Mouse (Mus musculus) 3134 (cell line): ENCODE data around the gene Dlgap1.
A peak's percentile ranks its signal among the peaks of the same experiment; 100 is the strongest.

Experiments
- DNase-seq: peaks from one replicate; pipeline ENCODE4 v3.0.0-alpha.2; 2011; ENCODE audit warnings: low spot score; ENCODE audit not compliant: insufficient read length; ENCODE audit errors: extremely low read depth

Gene Dlgap1

DNA sequence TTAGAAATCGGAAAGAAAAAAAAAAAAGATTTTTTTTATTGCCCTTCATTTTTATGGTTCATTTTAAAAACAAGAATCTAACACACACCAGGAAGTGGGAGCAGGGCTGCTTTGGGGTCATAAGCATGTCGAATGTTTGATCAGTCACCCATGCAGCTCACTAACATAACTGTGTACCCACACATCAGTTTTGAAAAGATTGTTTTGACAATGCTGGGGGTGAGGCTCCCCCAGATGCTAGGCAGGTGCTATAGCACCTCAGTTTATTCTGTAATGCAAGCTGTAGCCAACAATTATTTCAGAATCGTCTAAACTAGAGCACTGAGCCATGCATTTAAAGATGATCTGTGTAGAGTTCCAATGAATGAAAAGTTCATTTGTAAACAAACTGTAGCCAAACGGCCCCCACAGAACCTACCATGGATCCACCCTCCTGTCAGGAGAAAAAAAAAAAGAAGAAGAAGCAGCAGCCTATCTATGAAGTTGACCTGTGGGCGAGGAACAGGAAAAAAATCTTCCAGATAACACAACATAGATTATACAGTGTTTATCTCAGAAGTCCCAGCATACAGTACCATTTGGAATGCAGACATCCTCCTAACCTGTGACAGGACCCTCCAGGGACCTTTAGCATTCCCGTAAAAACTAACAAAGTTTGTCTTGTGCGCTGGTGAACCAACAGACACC is 780.2 kb downstream of the Dlgap1 start:
- DNase-seq, result no peak

- DNase-seq, result no peak
Observed at GRCm38 (mm10) chr17:70750236-70751160, 781.6 kb downstream of the Dlgap1 start.

- no peak for DNase-seq
Observed at GRCm38 (mm10) chr17:70751161-70751651, 782.3 kb downstream of the Dlgap1 start.

- DNase-seq, result no peak
Observed at GRCm38 (mm10) chr17:70751676-70752075, 782.8 kb downstream of the Dlgap1 start.

DNA sequence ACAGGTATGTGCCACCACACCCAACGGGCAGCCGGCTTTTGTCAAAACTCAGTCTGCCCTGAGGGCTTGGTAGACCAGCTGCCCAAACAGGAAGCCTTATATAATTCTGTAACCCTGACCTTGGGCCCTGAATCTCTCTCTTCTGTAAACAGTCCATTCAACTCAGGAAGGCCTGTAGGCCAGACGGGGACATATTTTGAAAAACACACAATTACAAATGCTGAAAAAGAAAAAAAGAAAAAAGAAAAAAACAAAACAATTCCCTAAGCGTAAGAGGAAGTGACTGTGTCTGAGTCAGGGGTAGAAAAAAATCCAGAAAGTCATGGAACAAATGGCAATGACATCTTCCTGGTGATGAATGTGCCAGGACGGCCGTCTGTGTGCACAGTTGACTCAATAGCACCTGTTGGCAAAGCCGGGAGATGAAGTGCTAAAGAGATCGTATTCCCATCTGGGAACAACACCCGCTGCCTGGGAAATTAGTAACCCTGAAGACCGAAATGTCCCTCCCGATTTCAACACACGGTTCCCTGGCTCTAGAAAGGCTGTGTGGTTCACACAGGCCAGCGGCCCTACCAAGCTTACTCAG is 784.7 kb downstream of the Dlgap1 start:
- DNase-seq, result peak; percentile 71

DNA sequence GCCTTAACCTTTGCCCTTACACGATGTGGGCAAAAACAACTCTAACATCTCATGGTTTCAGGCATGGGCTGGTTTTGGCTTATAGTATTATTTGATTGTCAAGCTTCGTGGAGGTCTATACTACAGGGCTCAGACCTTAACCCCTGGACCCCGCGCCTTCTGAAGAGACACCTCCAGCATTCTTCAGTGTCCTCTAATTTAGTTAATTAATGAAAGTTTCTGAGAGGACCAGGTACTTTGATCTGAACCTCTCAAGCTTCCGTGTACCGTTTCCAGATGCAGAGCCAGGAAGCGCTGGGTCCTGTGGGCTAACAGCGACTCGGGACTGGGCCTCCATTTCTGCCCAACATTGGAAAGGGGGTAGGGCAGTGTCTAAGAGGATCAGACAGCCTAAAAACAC is 785.2 kb downstream of the Dlgap1 start:
- peak; percentile 45 for DNase-seq

GRCm38 (mm10) chr17:70754638-70755037 is 785.8 kb downstream of the Dlgap1 start:
- DNase-seq, result no peak

DNA sequence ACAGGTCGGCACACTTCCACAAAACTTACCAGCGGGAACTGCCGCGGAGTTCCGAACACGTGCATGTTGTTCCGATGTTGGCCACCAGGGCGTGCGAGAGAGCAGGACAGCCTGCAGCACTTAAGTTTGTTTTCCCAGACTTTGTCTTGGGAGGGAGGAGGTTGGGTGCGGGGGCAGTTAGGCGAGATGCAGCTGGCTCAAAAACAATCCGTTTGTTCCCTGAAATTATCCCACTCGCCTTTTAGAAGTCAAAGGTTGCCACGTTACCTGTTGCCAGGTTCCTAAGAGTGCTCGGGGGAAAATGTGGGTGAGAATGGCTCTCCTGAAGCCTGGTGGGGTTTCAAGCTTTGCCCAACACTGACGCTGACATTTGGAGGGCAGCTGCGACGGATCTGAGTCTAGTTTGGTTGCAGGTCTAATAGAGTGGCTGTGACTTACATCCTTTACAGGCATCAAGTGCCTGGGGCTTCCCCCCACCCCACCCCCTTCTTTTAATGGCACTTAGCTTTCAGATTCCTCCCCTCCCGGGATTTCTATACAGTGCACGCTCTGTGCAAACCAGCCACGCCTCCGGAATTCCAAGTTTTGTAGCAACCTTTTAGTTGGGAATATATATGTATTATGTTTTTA is 786.3 kb downstream of the Dlgap1 start:
- peak; percentile 89 for DNase-seq

DNA sequence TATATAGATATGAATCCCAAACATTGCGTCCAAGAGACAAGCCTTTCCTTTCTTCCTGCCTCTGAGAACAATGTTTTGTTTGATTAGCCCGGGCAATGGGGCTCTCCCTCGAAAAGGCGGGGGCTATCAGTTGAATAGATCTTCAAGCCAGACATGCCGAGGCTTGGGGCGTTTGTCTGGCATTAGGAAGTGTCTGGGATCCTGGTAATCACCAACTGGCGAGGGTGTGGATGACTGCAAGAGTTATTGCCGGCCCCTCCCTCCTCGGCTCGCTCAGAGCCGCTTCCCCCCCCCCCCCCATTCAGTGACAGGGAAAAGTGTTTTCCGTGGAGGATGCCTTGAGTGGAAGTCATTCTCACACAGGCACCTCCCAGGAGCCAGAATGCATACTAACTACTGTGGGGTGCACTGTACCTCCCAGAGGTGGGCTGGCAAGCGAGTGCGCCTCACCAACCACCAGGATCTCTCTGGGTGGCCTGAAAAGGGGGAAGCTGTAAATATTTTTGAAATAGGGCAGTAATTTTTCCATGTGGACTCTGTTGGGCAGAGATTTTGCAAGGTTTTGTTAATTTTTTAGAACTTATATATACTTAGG is 786.9 kb downstream of the Dlgap1 start:
- peak; percentile 67 for DNase-seq

- no peak for DNase-seq
Observed at GRCm38 (mm10) chr17:70762001-70762400, 793.1 kb downstream of the Dlgap1 start.

DNA sequence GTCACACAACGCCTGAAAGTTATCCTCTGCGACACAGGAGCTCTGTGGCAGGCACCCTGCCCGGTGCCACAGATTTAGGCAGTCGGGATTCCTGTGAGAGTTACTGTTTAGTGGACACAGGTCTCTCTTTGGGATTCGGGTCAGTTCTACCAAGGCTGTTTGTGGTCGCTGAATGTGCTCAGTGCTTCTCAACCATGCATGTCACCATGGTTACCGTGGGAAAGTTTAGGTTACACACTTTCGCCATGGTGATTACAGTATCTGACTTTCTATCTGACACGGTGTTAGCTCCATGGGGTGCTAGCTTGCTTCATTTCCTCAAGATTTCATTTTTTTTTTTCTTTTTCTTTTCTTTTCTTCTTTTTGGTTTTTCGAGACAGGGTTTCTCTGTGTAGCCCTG is 793.8 kb downstream of the Dlgap1 start:
- DNase-seq, result no peak

DNA sequence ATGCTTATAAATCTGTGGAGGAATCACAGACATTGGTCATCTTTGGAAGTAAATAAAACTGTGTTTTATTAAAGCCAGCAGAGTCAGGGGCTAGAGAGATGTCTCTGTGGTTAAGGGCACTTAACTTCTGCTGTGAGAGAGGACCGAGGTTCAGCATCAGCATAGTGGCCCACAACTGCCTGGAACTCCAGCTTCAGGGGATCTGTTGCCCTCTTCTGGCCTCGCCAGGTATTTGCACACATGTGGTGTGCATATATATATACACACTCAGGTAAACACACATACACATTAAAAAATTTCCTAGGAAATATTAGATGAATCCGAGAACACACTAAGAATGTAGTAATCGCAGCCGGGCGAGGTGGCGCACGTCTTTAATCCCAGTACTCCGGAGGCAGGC is 796.5 kb downstream of the Dlgap1 start:
- DNase-seq, result no peak

- no peak for DNase-seq
Observed at GRCm38 (mm10) chr17:70765976-70766375, 797.1 kb downstream of the Dlgap1 start.

DNA sequence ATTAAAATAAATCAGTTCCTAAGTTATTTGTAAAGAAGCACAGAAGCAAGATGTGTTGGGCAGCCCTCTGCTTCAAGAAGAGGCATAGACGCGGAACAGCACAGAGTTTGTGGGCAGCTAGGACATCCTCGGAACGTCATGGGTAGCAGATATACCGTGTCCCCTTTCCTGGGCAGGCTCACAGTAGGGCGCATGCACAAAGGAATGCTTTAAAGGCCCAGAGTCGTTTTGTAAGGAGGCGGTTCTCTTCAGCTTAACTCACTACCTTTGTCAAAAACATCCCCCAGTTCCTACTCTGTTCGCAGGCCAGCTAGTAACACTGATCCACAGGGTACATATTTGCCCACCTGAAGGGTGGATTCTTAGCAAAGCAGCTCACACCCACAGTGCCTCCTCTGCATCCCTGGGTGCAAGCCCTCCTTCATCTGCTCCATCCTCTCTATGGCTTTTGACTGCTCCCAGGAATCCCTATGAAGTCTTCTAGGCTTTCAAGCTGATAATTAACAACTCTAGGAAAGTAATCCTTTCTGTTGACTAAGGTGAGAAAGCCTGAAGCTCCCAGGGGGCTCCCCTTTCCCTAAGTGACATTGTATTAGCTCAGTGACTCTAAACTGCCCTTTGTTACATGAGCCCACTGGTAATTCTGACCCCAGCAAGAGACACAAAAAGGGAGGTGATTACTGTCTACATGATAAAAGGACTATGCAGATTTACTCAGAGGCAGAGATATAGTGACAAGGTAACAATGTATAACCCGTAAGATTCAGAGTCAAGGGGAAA is 803.4 kb downstream of the Dlgap1 start:
- DNase-seq, result no peak

GRCm38 (mm10) chr17:70779770-70780169 is 810.9 kb downstream of the Dlgap1 start:
- no peak for DNase-seq

DNA sequence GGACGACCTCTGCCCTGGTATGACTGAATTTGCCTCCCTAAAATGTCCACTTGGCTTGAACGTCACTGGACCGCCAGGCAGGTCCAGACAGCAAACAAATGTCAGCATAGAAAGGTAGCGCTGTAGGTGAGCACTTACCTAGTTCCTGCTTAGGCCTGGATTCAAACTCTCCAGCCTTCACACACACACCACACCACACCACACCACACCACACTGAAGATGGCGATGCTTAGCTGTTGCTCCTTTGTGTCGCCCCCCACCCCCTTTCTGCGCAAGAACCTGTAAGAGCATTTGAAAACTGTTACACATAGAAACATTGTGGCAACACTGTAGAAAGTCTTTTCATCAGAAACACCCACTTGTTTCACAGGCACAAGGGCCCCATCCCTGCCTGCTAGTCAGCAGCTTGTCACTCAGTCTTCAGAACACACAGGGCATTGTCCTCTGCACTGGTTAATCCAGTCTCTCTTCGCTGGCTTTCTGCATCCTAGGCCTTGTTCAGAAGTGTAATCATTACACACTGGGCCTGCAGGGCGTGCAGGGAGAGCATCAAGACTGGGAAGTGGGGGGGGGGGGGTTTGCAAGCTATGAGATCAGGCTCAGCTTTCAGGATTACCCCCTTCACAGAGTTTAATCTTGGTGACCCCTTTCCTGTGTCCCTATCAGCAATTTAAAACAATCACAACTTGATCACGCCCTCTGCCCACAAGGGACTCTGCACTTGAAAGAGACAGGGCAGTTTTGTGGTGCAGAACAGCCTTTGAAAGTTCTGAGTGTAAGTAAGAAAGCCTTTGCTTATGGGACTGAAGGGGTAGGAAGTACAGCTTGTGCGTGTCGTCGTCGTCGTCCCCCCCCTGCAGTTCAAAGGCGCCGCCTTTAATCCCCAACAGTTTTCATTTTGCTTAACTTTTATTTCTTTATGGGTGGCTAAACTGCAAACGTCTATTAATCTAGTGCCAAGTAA is 812.1 kb downstream of the Dlgap1 start:
- DNase-seq, result no peak

DNA sequence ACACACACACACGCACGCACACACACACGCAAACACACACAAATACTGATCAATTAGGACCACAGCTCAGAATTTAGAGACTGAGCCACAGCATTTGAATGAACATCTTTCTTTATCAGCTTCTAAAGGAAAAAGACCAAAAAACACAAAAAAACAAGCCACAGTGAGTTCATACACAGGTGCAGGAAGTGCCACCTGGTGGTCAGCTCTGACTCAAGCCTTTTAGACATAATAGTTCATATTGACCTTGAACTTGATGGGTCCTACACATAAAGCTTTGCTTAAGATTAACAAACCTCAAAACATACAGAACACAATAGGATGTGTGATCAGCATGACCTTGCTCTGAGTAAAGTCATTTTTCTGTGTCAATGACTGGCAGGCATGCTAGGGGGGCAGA is 814.4 kb downstream of the Dlgap1 start:
- no peak for DNase-seq

GRCm38 (mm10) chr17:70787366-70787765 is 818.5 kb downstream of the Dlgap1 start:
- DNase-seq, result no peak

- no peak for DNase-seq
Observed at GRCm38 (mm10) chr17:70790801-70791200, 821.9 kb downstream of the Dlgap1 start.
